Mouse (Mus musculus) CH12.LX (cell line): ENCODE measurements at regions not wholly inside any gene's neighbourhood (a gene's known extent, or its start where the extent isn't known, plus 50 kb on each side); places are given as distances from the start of the nearest gene placed in this dataset.

Source experiments
- DNase-seq: peaks from one replicate; pipeline ENCODE4 v3.0.0-alpha.2; 2013; ENCODE audit errors: extremely low read depth
- H3K27ac ChIP-seq: 2 replicates; pipeline ENCODE4 v1.5.1; 2012; ENCODE audit warnings: low read depth, mild to moderate bottlenecking, control low read depth, moderate library complexity; ENCODE audit not compliant: insufficient read depth
- H3K27me3 ChIP-seq: replicated peaks from 2 replicates; pipeline ENCODE3; 2012; ENCODE audit warnings: inconsistent platforms
- H3K36me3 ChIP-seq, 2 experiments: replicated peaks in 1 of 2; 2 replicates each; pipeline versions ENCODE3 to v1.6.1; 2012; ENCODE audit warnings: inconsistent platforms in 1 of 2, low read length in 1 of 2, mild to moderate bottlenecking in 1 of 2, mixed read lengths in 1 of 2, moderate library complexity in 1 of 2; ENCODE audit not compliant: control insufficient read depth in 1 of 2, insufficient read depth in 1 of 2
- H3K4me1 ChIP-seq, 2 experiments: 2 replicates each; pipeline ENCODE4 v1.6.1; 2012; ENCODE audit warnings: inconsistent platforms in 1 of 2, moderate library complexity in 1 of 2; ENCODE audit not compliant: insufficient read depth in 2 of 2, control insufficient read depth in 1 of 2
- H3K4me2 ChIP-seq: 2 replicates; pipeline ENCODE4 v1.6.1; 2012; ENCODE audit warnings: low read depth, mild to moderate bottlenecking, control low read depth; ENCODE audit not compliant: poor library complexity, insufficient read depth, severe bottlenecking
- H3K4me3 ChIP-seq, 3 experiments: fragments of 150-350 bp in 1 of 3; sonication (generic) in 1 of 3; replicated peaks in 1 of 3; 2 replicates each; pipeline versions ENCODE3 to v1.5.1; 2011 to 2012; ENCODE audit warnings: low read depth in 2 of 3, low read length in 2 of 3, mild to moderate bottlenecking in 2 of 3, moderate library complexity in 2 of 3, control low read depth in 1 of 3, improper control_type of control experiment in 1 of 3, inconsistent platforms in 1 of 3, mixed read lengths in 1 of 3; ENCODE audit not compliant: poor library complexity in 1 of 3
- H3K79me2 ChIP-seq: replicated peaks from 2 replicates; pipeline ENCODE4 v1.6.1; 2012; ENCODE audit warnings: mild to moderate bottlenecking, moderate library complexity; ENCODE audit not compliant: control insufficient read depth, poor library complexity, insufficient read depth, severe bottlenecking; ENCODE audit errors: extremely low read depth
- H3K9ac ChIP-seq: 2 replicates; pipeline ENCODE4 v1.6.1; 2012; ENCODE audit warnings: low read depth, mild to moderate bottlenecking, control low read depth, moderate library complexity; ENCODE audit not compliant: insufficient read depth
- H3K9me3 ChIP-seq: replicated peaks from 2 replicates; pipeline ENCODE3; 2012; ENCODE audit warnings: low read length, inconsistent platforms, mixed read lengths
- CHD1 ChIP-seq: IDR thresholded peaks from 2 replicates; pipeline ENCODE4 v1.6.1; 2012; ENCODE audit warnings: low read depth, low read length, improper control_type of control experiment, inconsistent platforms
- CHD2 ChIP-seq: IDR thresholded peaks from 2 replicates; pipeline ENCODE4 v1.6.1; 2011; ENCODE audit warnings: low read length, improper control_type of control experiment
- E2F4 ChIP-seq: IDR thresholded peaks from 2 replicates; pipeline ENCODE4 v1.6.1; 2011; ENCODE audit warnings: low read depth, low read length, improper control_type of control experiment; ENCODE audit not compliant: insufficient replicate concordance
- ETS1 ChIP-seq: conservative IDR thresholded peaks from 2 replicates; pipeline ENCODE4 v1.6.1; 2012; ENCODE audit warnings: low read depth, mild to moderate bottlenecking, inconsistent platforms, low read length, improper control_type of control experiment, moderate library complexity
- JUND ChIP-seq: conservative IDR thresholded peaks from 2 replicates; pipeline ENCODE4 v1.6.1; 2011; ENCODE audit warnings: low read depth, low read length, improper control_type of control experiment
- MAFK ChIP-seq: IDR thresholded peaks from 2 replicates; pipeline ENCODE4 v1.6.1; 2011; ENCODE audit warnings: low read length, improper control_type of control experiment; ENCODE audit not compliant: insufficient replicate concordance
- MAX ChIP-seq: IDR thresholded peaks from 2 replicates; pipeline ENCODE4 v1.6.1; 2011; ENCODE audit warnings: low read length, improper control_type of control experiment
- MAZ ChIP-seq: IDR thresholded peaks from 2 replicates; pipeline ENCODE4 v1.6.1; 2012; ENCODE audit warnings: low read depth, mild to moderate bottlenecking, inconsistent platforms, low read length, improper control_type of control experiment, moderate library complexity
- MEF2A ChIP-seq: IDR thresholded peaks from 2 replicates; pipeline ENCODE4 v1.6.1; 2014; ENCODE audit warnings: low read depth, mild to moderate bottlenecking, inconsistent platforms, low read length, improper control_type of control experiment, borderline replicate concordance
- MYC ChIP-seq: IDR thresholded peaks from 2 replicates; pipeline ENCODE4 v1.6.1; 2011; ENCODE audit warnings: low read depth, mild to moderate bottlenecking, improper control_type of control experiment, low read length
- NELFE ChIP-seq: IDR thresholded peaks from 2 replicates; pipeline ENCODE4 v1.6.1; 2011; ENCODE audit warnings: low read depth, low read length, improper control_type of control experiment
- NRF1 ChIP-seq: IDR thresholded peaks from 2 replicates; pipeline ENCODE4 v1.6.1; 2014; ENCODE audit warnings: low read depth, mild to moderate bottlenecking, inconsistent platforms, low read length, improper control_type of control experiment, moderate library complexity
- PAX5 ChIP-seq: IDR thresholded peaks from 2 replicates; pipeline ENCODE4 v1.6.1; 2012; ENCODE audit warnings: low read length, inconsistent platforms, mixed read lengths
- POLR2A ChIP-seq: IDR thresholded peaks from 2 replicates; pipeline ENCODE4 v1.6.1; 2011; ENCODE audit warnings: low read depth, mild to moderate bottlenecking, improper control_type of control experiment, low read length
- SIN3A ChIP-seq: IDR thresholded peaks from 2 replicates; pipeline ENCODE4 v1.6.1; 2012; ENCODE audit warnings: low read length, improper control_type of control experiment, inconsistent platforms
- TBP ChIP-seq: conservative IDR thresholded peaks from 2 replicates; pipeline ENCODE4 v1.6.1; 2011; ENCODE audit warnings: low read depth, low read length, improper control_type of control experiment
- TCF12 ChIP-seq: IDR thresholded peaks from 2 replicates; pipeline ENCODE4 v1.6.1; 2014; ENCODE audit warnings: low read depth, mild to moderate bottlenecking, inconsistent platforms, low read length, improper control_type of control experiment
- UBTF ChIP-seq: IDR thresholded peaks from 2 replicates; pipeline ENCODE4 v1.6.1; 2012; ENCODE audit warnings: low read depth, mild to moderate bottlenecking, inconsistent platforms, low read length, improper control_type of control experiment, moderate library complexity
- USF1 ChIP-seq: IDR thresholded peaks from 2 replicates; pipeline ENCODE4 v1.6.1; 2014; ENCODE audit warnings: low read depth, mild to moderate bottlenecking, inconsistent platforms, low read length, improper control_type of control experiment
- USF2 ChIP-seq: conservative IDR thresholded peaks from 2 replicates; pipeline ENCODE4 v1.6.1; 2011; ENCODE audit warnings: low read depth, low read length, improper control_type of control experiment
- ZC3H11A ChIP-seq: IDR thresholded peaks from 2 replicates; pipeline ENCODE4 v1.6.1; 2012; ENCODE audit warnings: low read depth, mild to moderate bottlenecking, inconsistent platforms, low read length, improper control_type of control experiment
- ZKSCAN1 ChIP-seq: IDR thresholded peaks from 2 replicates; pipeline ENCODE4 v1.6.1; 2012; ENCODE audit warnings: low read depth, inconsistent platforms, low read length, improper control_type of control experiment, borderline replicate concordance
- ZMIZ1 ChIP-seq: IDR thresholded peaks from 2 replicates; pipeline ENCODE4 v1.6.1; 2012; ENCODE audit warnings: low read depth, mild to moderate bottlenecking, inconsistent platforms, low read length, improper control_type of control experiment
- ZNF384 ChIP-seq: IDR thresholded peaks from 2 replicates; pipeline ENCODE4 v1.6.1; 2012; ENCODE audit warnings: low read depth, low read length, improper control_type of control experiment, inconsistent platforms
- dilution Hi-C: fragments of 300-500 bp; cut with MboI; formaldehyde crosslinking; loops from 2 replicates; pipeline ENCODE4 v1.14.3; 2020; ENCODE audit warnings: low sequenced_read_pairs; ENCODE audit not compliant: extremely low pct_unique_long_range_greater_than_20kb, extremely low pct_ligation_motif_present
- in situ Hi-C: fragments of 300-500 bp; cut with MboI; formaldehyde crosslinking; loops from 3 replicates; pipeline ENCODE4 v1.14.3; 2019; ENCODE audit warnings: low sequenced_read_pairs, low pct_ligation_motif_present, low pct_unique_long_range_greater_than_20kb, mixed read lengths

DNA sequence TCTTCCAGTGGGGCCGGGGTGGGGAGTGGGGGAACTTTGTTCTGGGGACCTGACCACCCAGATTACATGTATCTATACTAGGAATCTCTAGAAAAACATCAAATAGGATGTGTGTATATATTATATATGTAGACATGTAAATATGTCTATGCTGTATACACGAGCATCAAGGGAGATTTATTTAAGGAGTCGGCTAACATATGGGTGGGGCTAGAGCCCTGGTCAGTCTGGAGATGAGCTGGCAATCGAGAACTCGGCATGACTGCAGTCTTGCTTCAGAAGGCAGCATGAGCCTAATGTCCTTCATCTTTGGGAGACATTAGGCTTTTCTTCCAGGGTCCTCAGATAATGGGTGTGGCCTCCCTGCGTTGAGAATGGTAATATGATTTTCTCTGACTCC is 97.0 kb downstream of the Rap2a start:
- TF ChIP-seq JUND: no peak
- no peak for TF ChIP-seq MEF2A
- no peak for TF ChIP-seq ZNF384
- TF ChIP-seq CHD2: no peak
- no peak for TF ChIP-seq ZC3H11A
- no peak for TF ChIP-seq MAX
- no peak for TF ChIP-seq USF2
- TF ChIP-seq USF1: no peak
- TF ChIP-seq E2F4: no peak
- TF ChIP-seq MYC: no peak
- TF ChIP-seq ETS1: no peak
- TF ChIP-seq NELFE: no peak
- TF ChIP-seq ZMIZ1: no peak
- no peak for TF ChIP-seq NRF1
- TF ChIP-seq UBTF: no peak
- TF ChIP-seq TCF12: no peak
- TF ChIP-seq SIN3A: no peak
- TF ChIP-seq CHD1: no peak
- no peak for TF ChIP-seq ZKSCAN1
- no peak for TF ChIP-seq TBP
- TF ChIP-seq, all 38 proteins: peak for 0
- Histone ChIP-seq H3K79me2 (no peaks in the 10 kb centered on the region), H3K4me3 (no peak overlapping the region), H3K27me3 (no peaks in the 10 kb centered on the region), H3K36me3 (no peaks in the 10 kb centered on the region), H3K9ac (no peak overlapping the region), H3K4me2 (no peak overlapping the region), H3K27ac (no peak overlapping the region), H3K4me1 (peaks cover 5 to 9% of the 10 kb centered on the region in 2 experiments), H3K9me3 (peaks cover 5% of the 10 kb centered on the region)
- DNase-seq: no peak
- dilution Hi-C loops (no loop called here), in situ Hi-C loops (no loop called here)

DNA sequence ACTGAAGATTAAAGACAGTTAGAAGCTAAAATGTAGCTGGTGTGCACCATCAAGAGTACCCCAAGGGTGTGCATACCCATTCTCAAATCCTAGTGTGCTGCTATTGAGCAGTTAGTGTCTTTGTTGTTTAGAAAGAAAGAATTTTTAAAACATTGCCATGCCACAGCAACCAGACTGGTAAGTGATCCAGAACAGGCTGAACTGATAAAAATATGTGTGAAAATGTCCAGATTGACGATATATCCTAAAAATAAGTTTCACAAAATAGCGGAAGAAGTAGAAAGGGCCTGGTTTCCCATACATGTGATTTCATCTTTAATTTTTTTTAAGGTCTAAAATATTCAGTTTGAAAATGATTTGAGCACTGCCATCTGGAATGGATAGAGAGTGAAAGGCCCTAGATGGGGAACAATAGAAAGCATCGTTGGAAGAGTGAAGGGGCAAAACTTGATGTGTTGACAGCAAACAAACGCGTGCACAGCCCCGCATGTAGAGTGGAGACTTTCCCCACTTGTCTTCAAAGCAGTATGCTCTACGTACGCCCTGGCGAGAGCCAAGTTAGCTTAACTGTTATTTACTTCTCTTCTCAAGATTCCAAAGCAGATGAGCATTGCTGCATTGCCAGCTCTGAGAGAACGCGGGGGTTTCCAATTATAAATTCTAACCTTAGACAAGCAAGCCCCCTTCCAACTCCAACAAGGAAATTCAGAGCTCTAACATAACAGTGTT is 100.3 kb downstream of the Rap2a start:
- H3K9me3 ChIP-seq: peaks cover 5% of the 10 kb centered on the region
- in situ Hi-C loops (no loop called here), dilution Hi-C loops (no loop called here)
- no peak overlapping the region for H3K4me2 ChIP-seq
- H3K4me1 ChIP-seq: no peaks in the 10 kb centered on the region
- TF ChIP-seq E2F4 (no peak), MAZ (no peak), ZMIZ1 (no peak), POLR2A (no peak), MAFK (no peak), PAX5 (no peak)
- H3K36me3 ChIP-seq: no peaks in the 10 kb centered on the region
- H3K9ac ChIP-seq: no peak overlapping the region
- no peaks in the 10 kb centered on the region for H3K27me3 ChIP-seq
- no peak overlapping the region for H3K27ac ChIP-seq
- no peak for DNase-seq
- H3K79me2 ChIP-seq: no peaks in the 10 kb centered on the region
- no peak overlapping the region for H3K4me3 ChIP-seq
